Mouse (Mus musculus) forebrain, embryonic 13.5 days (tissue): Measurements from ENCODE around the gene Ssr2. TPM values are rescaled to one million over a fixed set of nuclear protein-coding genes. Genes with fewer than 3 reads are reported as not detected.

ENCODE experiments used
- ATAC-seq: fragments of 200-750 bp; cut with Nextera tagmentation; 2 replicates; pipeline ENCODE4 v1.8.0; 2017
- H3K27ac ChIP-seq: fragments of 300-500 bp; sonication (generic); 2 replicates; pipeline ENCODE4 v1.5.1; 2015; ENCODE audit warnings: inconsistent platforms, mild to moderate bottlenecking, moderate library complexity
- H3K27me3 ChIP-seq: fragments of 300-500 bp; sonication (generic); 2 replicates; pipeline ENCODE4 v1.6.1; 2015; ENCODE audit warnings: mild to moderate bottlenecking, inconsistent platforms
- H3K36me3 ChIP-seq: fragments of 300-500 bp; sonication (generic); 2 replicates; pipeline ENCODE4 v1.6.1; 2015; ENCODE audit warnings: mild to moderate bottlenecking, inconsistent platforms; ENCODE audit not compliant: poor library complexity, severe bottlenecking
- H3K4me1 ChIP-seq: fragments of 300-500 bp; sonication (generic); 2 replicates; pipeline ENCODE4 v1.6.1; 2015; ENCODE audit warnings: inconsistent platforms
- H3K4me2 ChIP-seq: fragments of 300-500 bp; sonication (generic); 2 replicates; pipeline ENCODE4 v1.6.1; 2015; ENCODE audit warnings: inconsistent platforms, mild to moderate bottlenecking, moderate library complexity
- H3K4me3 ChIP-seq: fragments of 300-500 bp; sonication (generic); 2 replicates; pipeline ENCODE4 v1.5.1; 2015; ENCODE audit warnings: mild to moderate bottlenecking, inconsistent platforms
- H3K9ac ChIP-seq: fragments of 300-500 bp; sonication (generic); 2 replicates; pipeline ENCODE4 v1.6.1; 2015; ENCODE audit warnings: mild to moderate bottlenecking, inconsistent platforms
- H3K9me3 ChIP-seq: fragments of 300-500 bp; sonication (generic); replicated peaks from 2 replicates; pipeline ENCODE4 v1.6.1; 2016; ENCODE audit warnings: inconsistent platforms
- WGBS: fragments of 180-500 bp; shearing (Covaris S2); methylation state at CpG from one replicate; pipeline ENCODE4 v1.1.7; 2015; 5-methylcytosine and 5-hydroxymethylcytosine counted together
- polyA plus RNA-seq: library from polyadenylated mRNA; unstranded; fragments of >200 nt; fragmentation: Nextera tagmentation; extraction: Ambion mirVana; gene quantifications from 2 replicates; pipeline ENCODE4 v1.2.1, GENCODE M21; 2015

Ssr2 gene
- polyA plus RNA-seq, 1 experiment from 2014 or later, result 139 TPM

DNA sequence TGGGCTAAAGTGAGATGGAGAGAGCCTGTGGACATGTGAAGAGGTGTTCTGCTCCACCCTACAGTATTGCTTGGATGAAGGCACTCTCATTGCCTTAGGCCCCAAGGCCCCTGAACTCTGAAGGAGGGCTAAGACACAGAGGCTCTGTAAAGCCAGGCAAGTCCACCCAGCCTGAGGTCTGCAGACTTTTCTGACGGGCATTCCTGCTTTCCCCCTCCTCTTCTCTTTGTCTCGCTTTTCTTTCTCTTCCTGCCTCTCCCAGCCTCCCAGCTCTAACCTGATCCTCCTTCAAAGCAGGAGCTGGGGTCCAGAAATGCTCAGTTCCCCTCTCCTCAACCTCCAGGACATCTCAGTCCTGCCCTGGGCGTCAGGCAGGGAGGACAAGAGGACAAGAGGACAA, 40.7 kb upstream of the Ssr2 start:
- H3K4me2 ChIP-seq, result peak overlapping the region; percentile 99
- peaks cover 66% of the 10 kb centered on the region for H3K4me1 ChIP-seq
- no peak for ATAC-seq
- H3K9me3 ChIP-seq, result no peaks in the 10 kb centered on the region
- H3K9ac ChIP-seq, result peak overlapping the region; percentile 100
- peaks cover 49% of the 10 kb centered on the region for H3K36me3 ChIP-seq
- WGBS, result 4% methylated on average over 3 of the region's 3 CpGs
- no peaks in the 10 kb centered on the region for H3K27me3 ChIP-seq
- H3K27ac ChIP-seq, result peak overlapping the region; percentile 99
- peak overlapping the region; percentile 97 for H3K4me3 ChIP-seq

DNA sequence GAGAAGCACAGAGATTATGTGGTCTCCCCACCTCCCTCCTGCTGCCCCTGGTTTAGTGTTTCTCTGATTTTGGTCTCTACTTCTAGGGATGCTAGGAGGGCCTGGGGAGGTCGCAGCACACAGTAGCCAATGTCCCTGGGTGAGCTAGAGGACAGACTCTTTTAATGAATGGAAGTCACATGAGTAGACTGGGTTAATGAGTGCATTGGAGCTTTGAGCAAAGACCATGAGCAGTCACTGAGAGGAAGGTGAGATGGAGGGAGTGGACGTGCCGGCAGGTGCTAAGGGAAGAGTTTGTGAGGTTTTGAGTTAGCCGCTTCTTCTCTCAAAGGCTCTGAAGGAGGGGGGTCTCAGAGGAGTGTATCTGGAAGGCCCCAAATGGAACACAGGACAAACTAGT, 40.1 kb upstream of the Ssr2 start:
- Histone ChIP-seq H3K9me3 (no peaks in the 10 kb centered on the region), H3K9ac (peak overlapping the region; percentile 100), H3K4me3 (peak overlapping the region; percentile 97), H3K36me3 (peaks cover 54% of the 10 kb centered on the region), H3K27me3 (no peaks in the 10 kb centered on the region), H3K4me2 (peak overlapping the region; percentile 99), H3K4me1 (peaks cover 66% of the 10 kb centered on the region), H3K27ac (peak overlapping the region; percentile 99)
- WGBS, result 11% methylated on average over 4 of the region's 4 CpGs
- no peak for ATAC-seq

DNA sequence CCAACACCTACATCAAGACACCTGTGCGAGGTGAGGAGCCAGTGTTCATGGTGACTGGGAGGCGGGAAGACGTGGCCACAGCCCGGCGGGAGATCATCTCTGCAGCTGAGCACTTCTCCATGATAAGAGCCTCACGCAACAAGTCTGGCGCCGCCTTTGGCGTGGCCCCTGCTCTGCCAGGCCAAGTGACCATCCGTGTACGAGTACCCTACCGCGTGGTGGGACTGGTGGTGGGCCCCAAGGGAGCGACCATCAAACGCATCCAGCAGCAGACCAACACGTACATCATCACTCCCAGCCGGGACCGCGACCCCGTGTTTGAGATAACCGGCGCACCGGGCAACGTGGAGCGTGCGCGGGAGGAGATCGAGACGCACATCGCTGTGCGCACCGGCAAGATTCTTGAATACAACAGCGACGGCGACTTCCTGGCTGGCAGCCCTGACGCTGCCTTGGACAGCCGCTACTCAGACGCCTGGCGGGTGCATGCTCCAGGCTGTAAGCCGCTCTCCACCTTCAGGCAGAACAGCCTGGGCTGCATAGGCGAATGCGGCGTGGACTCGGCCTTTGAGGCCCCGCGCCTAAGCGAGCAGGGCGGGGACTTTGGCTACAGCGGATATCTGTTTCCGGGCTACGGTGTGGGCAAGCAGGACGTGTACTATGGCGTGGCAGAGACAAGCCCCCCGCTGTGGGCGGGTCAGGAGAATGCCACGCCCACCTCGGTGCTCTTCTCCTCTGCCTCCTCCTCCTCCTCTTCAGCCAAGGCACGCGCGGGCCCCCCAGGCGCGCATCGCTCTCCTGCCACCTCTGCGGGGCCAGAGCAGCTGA, 39.4 kb upstream of the Ssr2 start:
- no peak for ATAC-seq
- Histone ChIP-seq H3K9me3 (no peaks in the 10 kb centered on the region), H3K27me3 (no peaks in the 10 kb centered on the region), H3K36me3 (peaks cover 59% of the 10 kb centered on the region), H3K9ac (peak overlapping the region; percentile 100), H3K4me1 (peaks cover 73% of the 10 kb centered on the region), H3K4me2 (peak overlapping the region; percentile 99), H3K4me3 (peak overlapping the region; percentile 97), H3K27ac (peak overlapping the region; percentile 99)
- WGBS, result 5% methylated on average over 62 of the region's 64 CpGs

DNA sequence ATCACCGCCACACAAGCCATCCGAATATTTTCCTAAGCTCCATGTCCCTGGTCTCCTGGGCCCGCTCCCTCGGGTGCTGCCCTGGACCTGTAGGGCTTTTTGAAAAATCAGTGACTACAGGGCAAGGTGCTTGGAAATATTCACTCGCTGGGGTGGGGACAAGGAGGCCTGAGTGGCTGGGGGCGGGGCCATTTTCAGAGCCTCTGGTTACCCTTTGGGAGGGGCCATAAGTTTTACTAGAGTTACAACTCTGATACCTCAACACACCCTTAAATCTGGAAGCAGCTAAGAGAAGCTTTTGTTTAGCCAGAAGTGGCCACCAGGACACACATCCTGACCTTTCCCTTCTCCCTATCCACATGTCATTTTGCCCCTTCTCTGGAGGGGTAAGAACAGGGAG, 38.5 kb upstream of the Ssr2 start:
- Histone ChIP-seq H3K4me2 (peak overlapping the region; percentile 99), H3K4me3 (peak overlapping the region; percentile 97), H3K4me1 (peaks cover 81% of the 10 kb centered on the region), H3K9ac (peak overlapping the region; percentile 100), H3K36me3 (peaks cover 63% of the 10 kb centered on the region), H3K9me3 (no peaks in the 10 kb centered on the region), H3K27ac (peak overlapping the region; percentile 99), H3K27me3 (no peaks in the 10 kb centered on the region)
- 51% methylated on average over 6 of the region's 6 CpGs for WGBS
- no peak for ATAC-seq

DNA sequence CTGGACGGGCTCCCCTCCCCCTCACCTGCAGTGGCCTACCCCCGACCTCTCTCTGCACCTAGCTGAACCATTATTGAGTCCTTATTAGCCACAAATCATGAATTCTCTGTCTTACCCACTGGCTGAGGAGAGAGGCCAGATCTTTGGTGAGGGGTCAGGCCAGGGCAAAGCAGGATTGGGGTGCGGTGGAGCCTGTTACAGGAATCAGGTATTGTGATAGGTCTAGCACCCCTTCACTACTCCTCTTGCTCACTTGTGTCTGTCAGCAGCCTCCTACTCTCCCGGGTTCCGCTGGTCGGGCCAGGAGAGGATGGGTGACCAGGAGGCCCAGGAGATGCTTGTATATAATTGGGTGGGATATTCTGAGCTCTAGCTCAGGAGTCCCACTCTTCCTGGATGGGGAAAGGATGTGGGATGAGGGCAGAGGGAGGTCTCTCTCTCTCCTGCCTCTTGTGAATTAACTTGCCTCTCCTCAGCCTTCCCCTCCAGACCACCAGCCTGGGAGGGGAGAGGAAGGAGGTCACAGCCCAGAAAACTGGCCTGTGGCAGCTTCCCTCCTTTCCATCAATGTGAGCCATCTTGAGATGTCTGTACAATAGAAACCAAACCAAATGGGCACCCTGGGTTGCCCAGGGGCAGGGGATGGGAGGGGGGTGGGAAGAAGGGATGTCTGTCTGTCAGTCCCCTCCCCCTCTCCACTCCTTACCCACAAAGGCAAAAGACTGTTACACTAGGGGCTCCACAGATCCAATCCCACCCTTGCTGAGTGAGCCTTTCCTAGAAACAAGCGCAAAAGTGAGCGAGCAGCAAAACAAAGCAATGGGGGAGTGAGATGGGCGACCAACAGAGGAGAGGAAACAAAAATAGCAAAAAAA, 37.2 kb upstream of the Ssr2 start:
- Histone ChIP-seq H3K27me3 (no peaks in the 10 kb centered on the region), H3K4me2 (peak overlapping the region; percentile 99), H3K36me3 (peaks cover 63% of the 10 kb centered on the region), H3K9ac (peak overlapping the region; percentile 100), H3K9me3 (no peaks in the 10 kb centered on the region), H3K4me3 (peak overlapping the region; percentile 97), H3K4me1 (peaks cover 91% of the 10 kb centered on the region), H3K27ac (peak overlapping the region; percentile 82)
- WGBS, result 7% methylated on average over 9 of the region's 9 CpGs
- ATAC-seq, result no peak

DNA sequence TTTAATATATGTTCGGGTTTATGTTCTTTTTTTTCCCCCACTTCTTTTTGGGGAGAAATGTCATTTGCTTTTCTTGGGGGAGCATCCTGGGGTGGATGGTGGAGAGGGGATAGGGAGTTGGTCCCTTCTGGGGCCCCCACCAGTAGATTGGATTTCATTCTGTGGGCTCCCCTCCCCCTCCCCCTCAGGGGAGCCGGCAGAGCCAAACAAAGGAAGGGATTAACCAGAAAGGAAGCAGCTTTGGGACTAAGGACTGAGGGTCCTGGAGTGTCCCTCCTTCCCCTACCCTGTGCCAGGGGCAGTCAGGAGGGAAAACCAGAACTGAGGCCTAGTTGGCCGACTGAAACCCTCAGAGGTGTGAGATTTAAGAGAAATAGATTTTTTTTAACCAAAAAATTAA, 36.3 kb upstream of the Ssr2 start:
- H3K4me2 ChIP-seq, result peak overlapping the region; percentile 41
- peaks cover 85% of the 10 kb centered on the region for H3K4me1 ChIP-seq
- H3K4me3 ChIP-seq, result peak overlapping the region; percentile 9; the same call in 1 of the 2 replicates
- ATAC-seq, result no peak; the same call in 1 of the 2 replicates
- H3K27me3 ChIP-seq, result no peaks in the 10 kb centered on the region
- peak overlapping the region; percentile 70 for H3K27ac ChIP-seq
- 0% methylated on average over 3 of the region's 3 CpGs for WGBS
- peaks cover 60% of the 10 kb centered on the region for H3K36me3 ChIP-seq
- no peaks in the 10 kb centered on the region for H3K9me3 ChIP-seq
- H3K9ac ChIP-seq, result peak overlapping the region; percentile 54

DNA sequence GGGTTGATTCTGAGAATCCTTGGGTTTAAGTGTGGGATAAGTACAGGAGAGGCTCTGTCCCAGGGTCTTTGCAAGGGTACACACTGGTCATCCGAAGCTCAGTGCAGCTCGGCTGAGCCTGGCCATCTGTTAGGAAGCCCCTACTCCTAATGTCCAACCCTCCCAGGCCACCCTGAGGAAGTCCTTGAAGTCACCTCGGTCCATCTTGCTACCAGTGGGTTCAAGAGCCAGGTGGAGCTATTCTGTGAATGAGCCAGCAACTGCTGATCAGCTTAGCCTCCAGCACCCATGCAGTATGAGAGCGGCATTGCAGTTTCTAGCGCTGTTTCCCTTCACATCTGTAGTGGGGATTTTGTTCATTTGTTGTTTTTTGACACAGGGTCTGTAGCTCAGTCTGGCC, 35.6 kb upstream of the Ssr2 start:
- H3K27me3 ChIP-seq, result no peaks in the 10 kb centered on the region
- peak overlapping the region; percentile 27 for H3K4me2 ChIP-seq
- H3K36me3 ChIP-seq, result peaks cover 55% of the 10 kb centered on the region
- peak overlapping the region; percentile 80 for H3K27ac ChIP-seq
- H3K9ac ChIP-seq, result peak overlapping the region; percentile 58
- no peak for ATAC-seq
- peaks cover 78% of the 10 kb centered on the region for H3K4me1 ChIP-seq
- no peaks in the 10 kb centered on the region for H3K9me3 ChIP-seq
- H3K4me3 ChIP-seq, result peak overlapping the region; percentile 3; the same call in 1 of the 2 replicates
- WGBS, result 57% methylated on average over 5 of the region's 5 CpGs

DNA sequence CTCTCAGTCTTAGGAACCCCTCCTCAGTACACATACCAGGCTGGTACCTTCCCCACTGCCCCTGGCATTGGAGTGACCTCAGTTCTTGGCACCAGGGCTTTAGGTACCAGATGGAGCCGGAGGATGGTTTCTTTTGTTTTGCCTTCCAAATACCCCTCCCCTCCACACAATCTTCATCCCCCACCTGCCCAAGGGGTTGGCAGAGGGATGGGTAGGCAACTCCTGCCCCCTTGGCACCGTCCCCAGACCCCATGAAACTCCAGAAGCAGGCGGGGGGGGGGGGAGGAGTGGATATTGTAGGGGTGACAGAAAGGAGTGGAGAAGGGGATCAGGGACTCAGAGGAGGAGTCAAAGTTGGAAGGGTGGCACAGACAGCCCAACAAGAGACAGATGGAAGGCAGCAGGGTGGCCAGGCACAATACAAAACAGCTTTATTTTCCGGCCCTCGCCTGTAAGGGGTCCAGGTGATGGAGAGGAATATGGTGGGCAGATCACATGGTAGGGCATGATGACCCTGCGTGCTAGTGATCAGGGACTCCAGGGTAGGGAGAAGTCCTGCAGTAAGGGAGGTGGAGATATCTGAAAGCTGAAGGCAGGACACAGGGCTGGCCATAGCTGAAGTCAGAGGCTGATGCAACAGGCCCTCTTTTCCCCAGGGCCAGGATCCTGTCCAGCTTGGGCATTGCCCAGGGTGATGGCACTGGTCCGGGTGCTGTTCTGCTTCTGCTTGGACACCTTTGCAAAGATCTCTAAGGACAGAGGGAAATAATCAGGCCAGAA, 33.9 kb upstream of the Ssr2 start:
- Histone ChIP-seq H3K27me3 (no peaks in the 10 kb centered on the region), H3K9ac (no peak overlapping the region), H3K4me2 (peak overlapping the region; percentile 9; the same call in 1 of the 2 replicates), H3K4me1 (peaks cover 61% of the 10 kb centered on the region), H3K36me3 (peaks cover 41% of the 10 kb centered on the region), H3K27ac (peak overlapping the region; percentile 80), H3K9me3 (no peaks in the 10 kb centered on the region), H3K4me3 (no peak overlapping the region)
- peak; percentile 50 for ATAC-seq
- WGBS, result 63% methylated on average over 7 of the region's 7 CpGs

DNA sequence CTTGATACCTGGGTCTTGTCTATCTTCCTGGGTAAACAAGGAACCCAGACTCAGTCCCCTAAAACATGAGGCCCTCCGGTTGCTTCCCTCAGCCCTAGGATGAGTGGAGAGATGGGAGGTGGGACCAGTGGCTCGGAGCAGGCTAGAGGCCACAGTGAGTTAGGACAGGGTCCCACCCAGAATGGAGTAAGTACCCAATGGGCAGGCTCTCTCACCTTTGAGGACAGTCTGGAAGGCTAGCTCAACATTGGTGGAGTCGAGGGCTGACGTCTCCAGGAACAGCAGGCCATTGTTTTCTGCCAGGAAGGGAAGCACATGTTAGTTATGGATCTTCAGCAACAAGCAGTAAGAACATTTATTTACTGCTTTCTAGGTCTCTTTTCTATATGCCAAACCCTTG, 33.2 kb upstream of the Ssr2 start:
- 83% methylated on average over 4 of the region's 4 CpGs for WGBS
- ATAC-seq, result no peak
- Histone ChIP-seq H3K9me3 (no peaks in the 10 kb centered on the region), H3K4me2 (0 out of 2 replicates have a peak overlapping the region, but pooled peaks have one; percentile 7), H3K4me3 (no peak overlapping the region), H3K27me3 (no peaks in the 10 kb centered on the region), H3K27ac (peak overlapping the region; percentile 80), H3K4me1 (peaks cover 54% of the 10 kb centered on the region), H3K9ac (no peak overlapping the region), H3K36me3 (peaks cover 34% of the 10 kb centered on the region)

DNA sequence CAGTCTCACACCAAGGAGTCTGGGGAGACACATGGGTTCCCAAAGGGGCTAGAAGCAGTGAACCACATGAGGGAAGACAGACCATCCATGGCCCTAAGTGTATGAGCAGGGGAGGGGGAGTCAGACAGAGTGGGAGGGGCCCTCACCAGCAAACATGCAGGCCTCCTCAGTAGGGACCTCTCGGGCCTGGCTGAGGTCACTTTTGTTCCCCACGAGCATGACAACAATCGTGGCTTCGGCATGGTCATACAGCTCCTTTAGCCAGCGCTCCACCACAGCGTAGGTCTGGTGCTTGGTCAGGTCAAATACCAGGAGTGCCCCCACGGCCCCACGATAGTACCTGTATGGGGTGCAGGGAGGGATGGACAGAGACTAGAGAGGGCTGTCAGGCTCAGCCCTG, 32.5 kb upstream of the Ssr2 start:
- no peak overlapping the region; the same call in 1 of the 2 replicates for H3K27ac ChIP-seq
- WGBS, result 83% methylated on average over 8 of the region's 8 CpGs

DNA sequence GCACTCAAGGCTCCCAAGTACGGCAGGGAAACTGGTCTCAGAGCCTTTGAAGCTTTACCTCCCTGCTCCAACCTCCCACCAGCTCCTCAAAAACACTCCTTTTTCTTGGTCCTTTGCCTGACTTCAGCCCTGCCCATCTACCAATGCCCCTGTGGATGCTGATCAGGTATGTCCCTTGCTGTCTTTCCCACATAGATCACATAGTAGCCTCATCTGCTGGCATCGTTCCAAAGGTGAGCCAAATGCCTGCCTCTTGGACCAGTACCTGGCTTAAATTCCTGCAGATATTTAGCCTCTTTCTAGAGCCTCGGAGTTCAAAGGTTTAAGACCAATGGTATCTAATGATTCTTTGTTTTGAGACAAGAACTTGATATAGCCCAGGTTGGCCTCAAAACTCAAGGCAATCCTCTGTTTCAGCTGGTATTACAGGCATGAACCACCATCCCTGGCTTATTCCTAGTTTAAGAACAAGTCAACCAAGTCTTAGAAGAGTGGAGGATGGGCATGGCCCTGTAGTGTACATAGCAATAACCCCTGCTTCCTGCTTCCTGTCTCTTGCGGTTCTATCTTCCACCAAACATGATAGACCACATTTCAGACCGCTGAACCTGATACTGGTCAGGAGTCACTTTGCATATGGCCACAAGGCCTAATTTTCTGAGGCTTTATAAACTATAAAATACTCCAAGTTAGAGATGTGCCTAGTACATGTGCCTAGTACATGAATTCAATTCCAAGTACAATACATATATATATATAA, 31.8 kb upstream of the Ssr2 start:
- no peaks in the 10 kb centered on the region for H3K27me3 ChIP-seq
- 79% methylated on average over 5 of the region's 5 CpGs for WGBS
- H3K4me2 ChIP-seq, result no peak overlapping the region
- H3K9ac ChIP-seq, result no peak overlapping the region
- peaks cover 41% of the 10 kb centered on the region for H3K4me1 ChIP-seq
- H3K4me3 ChIP-seq, result no peak overlapping the region
- H3K36me3 ChIP-seq, result peaks cover 21% of the 10 kb centered on the region
- H3K9me3 ChIP-seq, result no peaks in the 10 kb centered on the region
- ATAC-seq, result no peak
- H3K27ac ChIP-seq, result no peak overlapping the region

More for the DNA sequence above, 32.5 kb upstream of the Ssr2 start:
- H3K9ac ChIP-seq, result no peak overlapping the region
- ATAC-seq, result no peak
- H3K9me3 ChIP-seq, result no peaks in the 10 kb centered on the region
- no peaks in the 10 kb centered on the region for H3K27me3 ChIP-seq
- H3K4me2 ChIP-seq, result no peak overlapping the region
- peaks cover 47% of the 10 kb centered on the region for H3K4me1 ChIP-seq
- H3K4me3 ChIP-seq, result no peak overlapping the region
- H3K36me3 ChIP-seq, result peaks cover 27% of the 10 kb centered on the region
